Mouse (Mus musculus): ENCODE measurements around the gene Appbp2. TPM values are rescaled to one million over a fixed set of nuclear protein-coding genes. Genes with fewer than 3 reads are reported as not detected.
"Not testable (repeated sequence)": the region's sequence is repeated elsewhere in the genome, so short reads cannot be mapped to it uniquely, and the experiment has no call there.

Appbp2 gene
- total RNA-seq, 2 experiments from 2014 or later: 69.6 to 73.0 TPM

- intact Hi-C loops (cut with DNase I): no loop called here
- no peak for DNase-seq (ENCODE audit: extremely low spot score in 1 of 2, low spot score in 2 of 2)
Observed at GRCm38 (mm10) chr11:85177761-85178160, 57.2 kb downstream of the Appbp2 start.

DNA sequence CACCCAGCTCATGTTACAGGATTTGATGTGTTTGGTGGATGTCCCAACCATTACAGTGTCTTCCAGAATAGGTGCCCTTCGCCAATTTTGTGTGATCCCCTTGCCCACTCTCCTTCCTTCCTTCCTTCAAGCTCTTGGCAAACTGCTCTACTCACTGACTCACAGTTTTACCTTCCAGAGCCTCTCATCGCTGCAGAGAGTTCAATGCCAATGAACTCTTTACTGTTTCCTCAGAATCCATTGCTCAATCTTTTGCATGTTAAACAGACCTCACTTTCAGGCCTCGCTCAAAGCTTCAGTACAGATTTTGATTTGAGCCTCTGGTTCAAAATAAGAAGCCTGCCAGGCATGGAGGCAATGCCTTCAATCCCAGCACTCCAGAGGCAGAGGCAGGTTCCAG, 59.0 kb downstream of the Appbp2 start:
- no peak for DNase-seq (ENCODE audit: extremely low spot score in 1 of 2, low spot score in 2 of 2)
- intact Hi-C loops (cut with DNase I): no loop called here

GRCm38 (mm10) chr11:85170833-85171232, 64.1 kb downstream of the Appbp2 start:
- no peak for DNase-seq (ENCODE audit: extremely low spot score in 1 of 2, low spot score in 2 of 2)
- intact Hi-C loops (cut with DNase I): loop anchor here (2.0 kb wide), 1 partner anchor 88 kb away; no protein-coding TSS in a partner anchor

DNA sequence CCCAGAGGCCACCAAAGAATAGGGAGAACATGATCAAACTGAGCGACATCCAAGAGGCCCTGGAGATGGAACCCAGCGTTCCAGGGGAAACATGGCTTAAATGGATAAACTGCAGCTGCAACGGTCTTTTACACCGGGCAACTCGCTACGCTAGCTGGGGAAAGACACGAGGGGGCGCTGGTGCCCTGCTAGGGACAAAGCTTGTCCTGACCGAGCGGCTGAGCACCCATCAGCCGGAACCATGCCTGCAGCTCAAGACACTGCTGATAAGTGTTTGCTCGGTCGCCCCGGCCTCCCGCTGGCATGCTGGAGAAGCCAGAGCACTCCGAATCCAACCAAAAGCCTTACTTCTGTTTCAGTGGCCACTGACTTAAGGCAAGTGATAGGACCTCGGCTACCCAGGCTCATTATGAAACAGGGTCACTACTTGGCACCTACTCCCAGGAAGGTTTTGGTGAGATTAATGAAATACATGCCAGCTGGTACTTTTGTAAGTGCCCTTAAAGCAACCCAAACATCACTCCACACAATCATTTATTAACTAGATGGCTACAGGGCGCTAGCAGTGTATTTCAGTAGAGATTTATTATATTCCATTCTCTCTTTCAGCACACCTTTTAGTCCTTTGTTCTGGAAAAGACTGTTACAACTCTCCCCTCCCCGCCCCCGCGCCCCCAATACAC, 64.7 kb downstream of the Appbp2 start, which contains the start of gene 1700125H20Rik:
Gene 1700125H20Rik, plus strand, starts transcription at position 347 of the 683 bp plus-strand sequence.
- intact Hi-C loops (cut with DNase I): loop anchor here (2.0 kb wide), 1 partner anchor 89 kb away; no protein-coding TSS in a partner anchor
- peak; percentile 69 to 91 for DNase-seq (ENCODE audit: extremely low spot score in 1 of 2, low spot score in 2 of 2)

DNA sequence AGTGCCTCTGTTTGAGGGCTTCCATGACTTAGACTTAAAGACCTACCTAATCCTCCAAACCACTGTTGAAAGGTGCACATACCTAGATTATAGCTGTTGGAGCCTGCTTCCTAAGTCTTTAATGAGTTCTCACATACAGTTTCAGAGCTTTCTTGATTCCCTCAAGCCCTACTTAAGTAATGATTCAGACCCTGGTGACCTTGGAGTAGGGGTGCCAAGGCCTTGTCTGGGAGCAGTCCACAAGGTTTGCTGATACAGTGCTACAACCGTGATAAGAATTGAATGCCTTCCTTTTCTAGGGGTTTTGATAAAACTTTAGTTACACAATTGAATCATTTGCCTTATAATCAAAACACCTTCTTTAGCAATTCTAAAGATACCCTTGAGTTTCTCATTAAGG, 67.4 kb downstream of the Appbp2 start:
- intact Hi-C loops (cut with DNase I): no loop called here
- DNase-seq (ENCODE audit: extremely low spot score in 1 of 2, low spot score in 2 of 2): no peak

- intact Hi-C loops (cut with DNase I): no loop called here
- no peak for DNase-seq (ENCODE audit: extremely low spot score in 1 of 2, low spot score in 2 of 2)
Observed at GRCm38 (mm10) chr11:85164371-85164770, 70.6 kb downstream of the Appbp2 start.

DNA sequence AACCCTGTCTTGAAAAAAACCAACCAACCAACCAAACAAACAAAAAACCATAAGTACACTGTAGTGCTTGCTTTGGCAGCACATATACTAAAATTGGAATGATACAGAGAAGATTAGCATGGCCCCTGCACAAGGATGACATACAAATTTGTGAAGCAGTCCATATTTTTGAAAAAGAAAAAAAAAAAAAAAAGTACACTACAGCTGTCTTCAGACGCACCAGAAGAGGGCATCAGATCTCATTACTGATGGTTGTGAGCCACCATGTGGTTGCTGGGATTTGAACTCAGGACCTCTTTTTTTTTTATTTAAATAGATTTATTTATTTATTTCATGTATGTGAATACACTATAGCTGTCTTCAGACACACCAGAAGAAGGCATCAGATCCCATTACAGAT, 71.9 kb downstream of the Appbp2 start:
- DNase-seq (ENCODE audit: extremely low spot score in 1 of 2, low spot score in 2 of 2); intact Hi-C loops (cut with DNase I): not testable (repeated sequence)

- intact Hi-C loops (cut with DNase I): no loop called here
- DNase-seq (ENCODE audit: extremely low spot score in 1 of 2, low spot score in 2 of 2): no peak
Observed at GRCm38 (mm10) chr11:85157301-85157700, 77.6 kb downstream of the Appbp2 start.

DNA sequence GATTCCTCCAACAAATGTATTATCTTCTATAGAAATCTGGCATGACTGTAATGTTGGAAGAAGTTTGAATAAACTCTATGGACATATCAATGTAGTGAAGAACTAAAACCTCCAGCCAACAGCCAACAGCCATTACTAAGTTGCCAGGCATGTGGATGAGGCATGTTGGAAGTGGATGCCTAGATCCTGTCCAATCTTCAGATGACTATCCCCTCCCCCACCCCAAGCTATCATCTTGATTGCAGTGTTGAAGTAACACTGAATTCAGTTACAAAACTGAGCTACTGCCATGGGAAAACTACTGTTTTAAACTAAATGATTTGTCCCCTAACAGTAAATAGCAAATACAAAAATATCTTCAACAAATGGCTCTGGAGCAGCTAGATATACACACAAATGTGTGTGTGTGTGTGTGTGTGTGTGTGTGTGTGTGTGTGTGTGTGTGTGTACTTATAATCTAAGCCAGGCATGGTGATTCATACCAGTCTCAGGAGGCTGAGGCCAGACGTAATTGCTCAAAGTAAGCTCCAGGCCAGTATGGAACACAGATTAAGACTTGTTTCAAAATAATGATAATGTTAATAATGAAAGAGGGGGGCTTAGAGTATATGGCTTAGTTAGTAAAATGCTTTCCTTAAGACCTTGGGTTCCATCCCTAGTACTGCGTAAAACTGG, 82.5 kb downstream of the Appbp2 start:
- intact Hi-C loops (cut with DNase I): no loop called here
- no peak for DNase-seq (ENCODE audit: extremely low spot score in 1 of 2, low spot score in 2 of 2)

GRCm38 (mm10) chr11:85139581-85140540, 95.1 kb downstream of the Appbp2 start, which contains the start of gene Usp32:
Gene Usp32, minus strand, starts transcription at chr11:85140161.
- intact Hi-C loops (cut with DNase I): no loop called here
- DNase-seq (ENCODE audit: extremely low spot score in 1 of 2, low spot score in 2 of 2): peak; percentile 95 to 98

DNA sequence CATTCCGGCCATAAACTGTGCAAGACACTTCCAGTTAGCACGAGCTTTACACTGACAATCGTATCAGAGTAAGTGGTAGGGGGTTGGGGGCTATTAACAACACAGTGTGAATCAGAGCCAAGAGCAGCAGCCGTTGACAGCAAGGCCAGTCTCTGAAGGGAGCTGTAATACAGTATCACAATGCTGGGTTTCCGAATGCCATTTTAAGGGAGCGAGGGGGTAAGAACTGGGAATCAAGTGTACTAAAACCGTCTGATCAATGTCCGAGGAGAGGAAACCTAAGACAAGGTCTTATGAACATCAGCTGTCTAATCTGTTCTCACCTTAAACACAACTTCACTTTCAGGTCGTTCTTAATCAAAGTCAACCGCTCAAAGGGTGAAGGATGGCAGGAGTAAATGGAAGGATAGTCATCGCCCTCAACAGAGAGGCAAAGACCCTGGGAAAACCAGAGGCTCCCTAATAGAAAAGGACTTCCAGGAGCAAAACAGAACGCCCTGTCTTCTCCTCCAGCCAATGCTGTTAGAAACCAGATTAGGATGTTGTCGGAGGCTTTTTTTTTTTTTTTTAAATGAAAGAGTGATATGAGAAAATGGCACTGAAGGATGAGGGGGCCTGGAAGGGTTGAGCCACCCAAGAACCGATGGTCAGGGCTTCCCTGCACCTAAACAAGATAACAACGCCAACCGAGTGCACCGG, 96.0 kb downstream of the Appbp2 start:
- peak in 1 of 2 experiments; percentile 8 for DNase-seq (ENCODE audit: extremely low spot score in 1 of 2, low spot score in 2 of 2)
- intact Hi-C loops (cut with DNase I): no loop called here

Other genes starting within 250 kb of the Appbp2 start
- 10 to 100 TPM; 80.8 to 87.9 TPM for gene Usp32, start 95.0 kb downstream of the Appbp2 start, total RNA-seq (2021)
- under 1 TPM; 0.71 to 0.73 TPM for gene 1700125H20Rik, start 64.7 kb downstream of the Appbp2 start, total RNA-seq (2021)
- 10 to 100 TPM; 19.2 to 20.4 TPM for gene Ppm1d, start 76.1 kb upstream of the Appbp2 start, total RNA-seq (2021)
- gene Bcas3, start 118.0 kb upstream of the Appbp2 start, total RNA-seq (2021): 10 to 100 TPM; 49.2 to 61.1 TPM

All from left cerebral cortex, postnatal 10 days (tissue).